Mouse (Mus musculus): ENCODE data around the gene Caly. TPM values are rescaled to one million over a fixed set of nuclear protein-coding genes. Genes with fewer than 3 reads are reported as not detected.
A peak's percentile ranks its signal among the peaks of the same experiment; 100 is the strongest.

Gene Caly
- polyA plus RNA-seq, 1 experiment: not detected

DNA sequence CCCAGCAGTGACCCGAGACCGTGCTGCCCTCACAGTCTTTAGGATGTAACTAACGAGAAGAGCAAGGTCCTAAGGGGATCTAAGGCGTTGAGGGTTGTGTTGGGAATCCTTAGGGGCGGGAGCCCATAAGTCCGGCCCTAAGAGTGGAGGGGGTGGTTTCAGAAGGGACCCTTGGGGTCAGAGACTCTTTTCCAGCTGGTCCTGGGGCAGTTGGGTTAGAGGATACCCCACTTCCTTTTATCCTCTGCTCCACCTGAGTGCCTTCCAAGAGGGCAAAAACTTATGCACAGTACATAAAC, 20.6 kb downstream of the Caly start:
- Histone ChIP-seq H3K4me1 (ENCODE audit: control insufficient read depth, insufficient read depth, insufficient read length, low read length) (peaks cover 3% of the 10 kb centered on the region; the same call in 1 of the 2 replicates), H3K27ac (replicated peaks; ENCODE audit: low read depth, low read length) (no peak overlapping the region), H3K4me3 (ENCODE audit: insufficient read depth, low read depth, low read length) (no peak overlapping the region)

- H3K4me3 ChIP-seq (ENCODE audit: insufficient read depth, low read depth, low read length): no peak overlapping the region
- H3K27ac ChIP-seq (replicated peaks; ENCODE audit: low read depth, low read length): no peak overlapping the region
- peaks cover 3% of the 10 kb centered on the region; the same call in 1 of the 2 replicates for H3K4me1 ChIP-seq (ENCODE audit: control insufficient read depth, insufficient read depth, insufficient read length, low read length)
These were observed 21.2 kb downstream of the Caly start for GRCm38 (mm10) chr7:140060936-140061831.

- peaks cover 3% of the 10 kb centered on the region; the same call in 1 of the 2 replicates for H3K4me1 ChIP-seq (ENCODE audit: control insufficient read depth, insufficient read depth, insufficient read length, low read length)
- H3K4me3 ChIP-seq (ENCODE audit: insufficient read depth, low read depth, low read length): no peak overlapping the region
- no peak overlapping the region for H3K27ac ChIP-seq (replicated peaks; ENCODE audit: low read depth, low read length)
These were observed 22.7 kb downstream of the Caly start for GRCm38 (mm10) chr7:140059601-140060000.

DNA sequence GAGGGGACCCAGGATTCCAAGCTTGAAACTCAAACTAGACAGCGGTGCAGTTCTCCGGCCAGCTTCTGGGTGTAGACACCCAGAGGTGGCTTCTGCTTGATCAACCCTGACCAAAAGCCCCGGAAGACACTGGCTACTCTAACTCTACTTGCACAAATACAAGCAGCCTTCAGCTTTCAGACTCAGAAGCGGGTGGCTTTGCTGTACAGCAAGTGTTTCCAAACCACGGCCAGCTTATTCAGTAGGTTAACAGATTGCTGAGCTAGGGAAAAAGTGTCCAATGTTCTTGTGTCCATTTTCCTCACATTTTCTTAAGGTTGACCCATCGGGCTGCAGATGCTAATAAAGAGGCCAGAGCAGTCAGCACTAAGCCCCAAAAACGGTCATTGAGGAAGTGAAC, 23.8 kb downstream of the Caly start:
- Histone ChIP-seq H3K4me1 (ENCODE audit: control insufficient read depth, insufficient read depth, insufficient read length, low read length) (peaks cover 3% of the 10 kb centered on the region; the same call in 1 of the 2 replicates), H3K4me3 (ENCODE audit: insufficient read depth, low read depth, low read length) (peak overlapping the region; percentile 46; the same call in 1 of the 2 replicates), H3K27ac (replicated peaks; ENCODE audit: low read depth, low read length) (no peak overlapping the region)

- no peak overlapping the region for H3K27ac ChIP-seq (replicated peaks; ENCODE audit: low read depth, low read length)
- H3K4me1 ChIP-seq (ENCODE audit: control insufficient read depth, insufficient read depth, insufficient read length, low read length): peaks cover 3% of the 10 kb centered on the region; the same call in 1 of the 2 replicates
- peak overlapping the region; percentile 46 for H3K4me3 ChIP-seq (ENCODE audit: insufficient read depth, low read depth, low read length)
These were observed 24.6 kb downstream of the Caly start for GRCm38 (mm10) chr7:140057413-140058407.

- Histone ChIP-seq H3K4me3 (ENCODE audit: insufficient read depth, low read depth, low read length) (no peak overlapping the region), H3K27ac (replicated peaks; ENCODE audit: low read depth, low read length) (no peak overlapping the region), H3K4me1 (ENCODE audit: control insufficient read depth, insufficient read depth, insufficient read length, low read length) (no peaks in the 10 kb centered on the region)
These were observed 28.2 kb downstream of the Caly start for GRCm38 (mm10) chr7:140054124-140054523.

GRCm38 (mm10) chr7:140049115-140049689, 33.1 kb downstream of the Caly start:
- no peak overlapping the region for H3K27ac ChIP-seq (replicated peaks; ENCODE audit: low read depth, low read length)
- peak overlapping the region; percentile 51 for H3K4me3 ChIP-seq (ENCODE audit: insufficient read depth, low read depth, low read length)

GRCm38 (mm10) chr7:140048361-140049114, 33.8 kb downstream of the Caly start, which contains the start of gene Msx3:
Gene Msx3 (minus strand): TSS chr7:140049089.
- Histone ChIP-seq H3K4me1 (ENCODE audit: control insufficient read depth, insufficient read depth, insufficient read length, low read length) (no peaks in the 10 kb centered on the region), H3K27ac (replicated peaks; ENCODE audit: low read depth, low read length) (no peak within 1 kb of the TSS), H3K4me3 (ENCODE audit: insufficient read depth, low read depth, low read length) (peak within 1 kb of the TSS; percentile 51)

More at GRCm38 (mm10) chr7:140049115-140049689, 33.1 kb downstream of the Caly start:
- no peaks in the 10 kb centered on the region for H3K4me1 ChIP-seq (ENCODE audit: control insufficient read depth, insufficient read depth, insufficient read length, low read length)

- H3K4me3 ChIP-seq (ENCODE audit: insufficient read depth, low read depth, low read length): peak overlapping the region; percentile 51
- no peaks in the 10 kb centered on the region for H3K4me1 ChIP-seq (ENCODE audit: control insufficient read depth, insufficient read depth, insufficient read length, low read length)
- H3K27ac ChIP-seq (replicated peaks; ENCODE audit: low read depth, low read length): no peak overlapping the region
These were observed 34.5 kb downstream of the Caly start for GRCm38 (mm10) chr7:140047811-140048311.

DNA sequence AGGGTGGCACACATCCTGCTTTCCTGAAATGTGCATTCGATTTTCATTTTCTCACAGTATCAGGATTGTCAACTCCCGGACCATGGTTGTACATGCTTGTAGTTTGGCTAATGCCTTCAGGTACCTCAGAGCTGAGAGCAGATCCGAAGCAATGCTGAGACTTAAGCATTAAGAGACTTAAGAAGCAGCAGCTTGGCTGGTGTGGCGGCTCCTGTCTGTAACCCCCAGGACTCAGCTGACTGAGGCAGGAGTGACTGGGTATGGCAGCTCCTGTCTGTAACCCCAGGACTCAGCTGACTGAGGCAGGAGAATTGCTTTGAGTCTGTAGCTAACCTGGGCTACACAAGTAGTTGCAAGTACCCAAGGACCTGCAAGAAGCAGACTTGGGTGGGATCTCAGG, 36.8 kb downstream of the Caly start:
- Histone ChIP-seq H3K4me3 (ENCODE audit: insufficient read depth, low read depth, low read length) (no peak overlapping the region), H3K27ac (replicated peaks; ENCODE audit: low read depth, low read length) (no peak overlapping the region), H3K4me1 (ENCODE audit: control insufficient read depth, insufficient read depth, insufficient read length, low read length) (no peaks in the 10 kb centered on the region)

GRCm38 (mm10) chr7:140042728-140043127, 39.6 kb downstream of the Caly start:
- H3K27ac ChIP-seq (replicated peaks; ENCODE audit: low read depth, low read length): no peak overlapping the region
- no peaks in the 10 kb centered on the region for H3K4me1 ChIP-seq (ENCODE audit: control insufficient read depth, insufficient read depth, insufficient read length, low read length)
- no peak overlapping the region for H3K4me3 ChIP-seq (ENCODE audit: insufficient read depth, low read depth, low read length)

DNA sequence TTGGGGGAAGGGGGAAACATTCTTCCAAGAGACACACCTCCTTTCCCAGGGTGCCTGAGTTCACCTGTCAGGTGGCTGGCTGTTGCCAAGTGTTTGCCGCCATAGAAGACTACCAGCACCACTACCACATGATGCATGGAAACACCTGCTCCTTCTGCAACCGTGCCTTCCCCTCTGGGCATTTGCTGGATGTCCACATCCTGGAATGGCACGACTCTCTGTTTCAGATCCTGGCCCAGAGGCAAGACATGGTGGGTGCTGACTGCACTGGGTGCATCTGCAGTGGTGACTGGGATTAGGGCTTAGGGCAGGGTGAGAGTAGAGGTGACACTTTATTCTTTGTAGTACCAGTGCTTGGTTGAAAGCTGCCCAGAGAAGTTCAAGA, 45.2 kb downstream of the Caly start:
- Histone ChIP-seq H3K4me3 (ENCODE audit: insufficient read depth, low read depth, low read length) (0 out of 2 replicates have a peak overlapping the region, but pooled peaks have one; percentile 88), H3K27ac (replicated peaks; ENCODE audit: low read depth, low read length) (no peak overlapping the region), H3K4me1 (ENCODE audit: control insufficient read depth, insufficient read depth, insufficient read length, low read length) (no peaks in the 10 kb centered on the region)

DNA sequence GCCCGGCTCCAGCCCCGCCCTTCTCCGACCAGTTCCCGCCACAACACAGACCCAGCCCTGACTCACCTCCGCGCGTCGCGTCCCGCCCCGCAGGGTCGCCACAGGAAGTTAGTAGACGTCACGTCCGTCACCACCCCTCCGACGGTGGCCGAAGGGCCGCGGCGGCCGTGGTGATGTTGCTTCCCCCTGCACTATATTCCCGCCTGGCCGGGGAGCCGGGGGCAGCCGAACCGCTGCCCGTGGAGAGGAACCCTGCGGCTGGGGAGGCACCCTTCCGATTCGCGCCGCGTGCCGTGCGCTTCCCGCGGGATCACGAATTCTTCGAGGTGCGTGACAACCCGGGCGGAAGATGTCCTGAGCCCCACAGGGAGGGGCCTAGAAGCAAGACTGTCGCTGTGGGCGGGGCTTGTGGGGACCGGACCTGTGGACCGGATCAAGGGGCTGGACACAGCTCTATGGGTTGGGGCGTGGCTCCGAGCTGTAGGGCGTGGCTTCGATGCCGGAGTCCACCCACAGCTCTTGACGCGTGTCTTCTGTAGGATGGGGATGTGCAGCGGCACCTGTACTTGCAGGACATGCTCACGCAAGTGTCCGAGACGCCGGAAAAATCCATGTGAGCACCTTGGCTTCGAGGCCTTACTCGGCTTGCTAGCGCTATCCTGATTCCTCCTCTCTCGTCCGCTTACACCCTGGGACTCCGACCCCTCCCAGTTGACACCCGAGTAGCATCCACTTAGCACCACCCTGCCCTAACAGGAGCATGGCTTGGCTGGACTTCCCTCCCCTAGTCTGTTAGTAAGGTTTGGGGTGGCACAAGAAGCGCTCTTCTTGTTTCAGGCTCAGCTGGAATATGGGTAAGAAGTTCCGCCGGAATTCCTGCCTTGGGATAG, 45.8 kb downstream of the Caly start, which contains the start of the genes Zfp511 and Tubgcp2:
TSS of gene Zfp511 (plus strand) at position 111 of the 890 bp plus-strand sequence.
TSS of gene Tubgcp2 (minus strand) at position 389 of the 890 bp plus-strand sequence.
- Histone ChIP-seq H3K27ac (replicated peaks; ENCODE audit: low read depth, low read length) (peak within 1 kb of the TSS; percentile 79), H3K4me3 (ENCODE audit: insufficient read depth, low read depth, low read length) (peak within 1 kb of the TSS; percentile 88), H3K4me1 (ENCODE audit: control insufficient read depth, insufficient read depth, insufficient read length, low read length) (no peaks in the 10 kb centered on the region)
